Mouse (Mus musculus): ENCODE measurements at regions not wholly inside any gene's neighbourhood (a gene's known extent, or its start where the extent isn't known, plus 50 kb on each side); places are given as distances from the start of the nearest gene placed in this dataset.

GRCm38 (mm10) chr4:81178047-81178781 lies 264.4 kb downstream of the Mpdz start:
- peak; percentile 2 to 18 for DNase-seq (ENCODE audit: inconsistent age in 2 of 2, low spot score in 1 of 2)

DNA sequence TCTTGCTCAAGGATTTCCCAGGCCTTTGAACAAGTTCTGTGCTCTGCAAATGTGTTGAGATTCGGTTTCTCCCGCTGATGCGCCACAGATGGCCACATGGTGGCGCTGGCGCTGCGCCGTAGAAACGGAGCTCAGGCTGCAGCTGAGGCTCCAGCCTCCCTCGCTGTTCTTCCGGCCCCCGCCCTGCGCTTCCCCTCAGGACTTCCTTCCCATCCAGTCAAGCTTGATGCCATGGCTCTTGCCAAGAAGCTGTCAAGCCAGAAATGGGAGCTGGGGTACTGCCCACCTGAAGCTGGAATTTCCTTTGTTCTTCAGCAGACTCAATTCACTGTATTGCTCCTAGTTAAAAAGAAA lies 263.9 kb downstream of the Mpdz start:
- peak; percentile 84 to 94 for DNase-seq (ENCODE audit: inconsistent age in 2 of 2, low spot score in 1 of 2)

DNA sequence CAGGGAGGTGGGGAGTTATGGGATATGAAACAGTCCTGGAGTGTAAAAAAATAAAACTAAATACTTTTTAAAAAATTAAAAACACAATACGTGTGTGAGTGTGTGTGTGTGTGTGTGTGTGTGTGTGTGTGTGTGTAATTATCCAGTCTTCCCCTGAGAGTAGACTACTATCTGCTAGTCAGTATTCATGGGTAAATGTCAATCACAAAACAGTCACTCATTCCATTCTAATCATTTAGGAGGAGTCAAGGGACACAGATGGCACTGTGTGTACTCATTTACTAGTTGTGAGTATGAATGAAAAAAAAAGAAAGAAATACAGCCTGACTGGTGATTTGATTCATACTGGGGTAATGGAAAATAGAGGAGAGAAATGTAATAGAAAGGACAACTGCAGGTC lies 226.5 kb downstream of the Mpdz start:
- no peak for DNase-seq (ENCODE audit: inconsistent age in 2 of 2, low spot score in 1 of 2)

DNA sequence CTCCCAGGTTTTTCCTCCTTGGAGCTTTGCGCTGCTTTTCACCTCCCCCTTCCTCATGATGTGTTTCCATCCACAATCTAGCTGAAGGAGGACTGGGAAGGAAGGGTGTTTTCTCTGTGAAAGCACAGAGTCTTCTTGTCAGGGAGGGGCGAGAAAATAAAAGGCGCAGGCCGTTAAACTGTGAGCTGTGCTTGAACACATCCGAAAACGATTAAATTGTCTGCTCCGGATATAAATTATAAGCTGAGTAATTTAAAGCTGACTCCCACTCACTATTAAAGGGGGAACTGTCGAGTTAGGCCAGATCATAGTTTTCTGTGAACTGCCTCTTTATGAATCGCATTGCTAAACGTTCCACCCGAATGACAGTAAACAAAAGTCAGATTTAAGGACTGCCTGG lies 224.6 kb downstream of the Mpdz start:
- no peak for DNase-seq (ENCODE audit: inconsistent age in 2 of 2, low spot score in 1 of 2)

DNA sequence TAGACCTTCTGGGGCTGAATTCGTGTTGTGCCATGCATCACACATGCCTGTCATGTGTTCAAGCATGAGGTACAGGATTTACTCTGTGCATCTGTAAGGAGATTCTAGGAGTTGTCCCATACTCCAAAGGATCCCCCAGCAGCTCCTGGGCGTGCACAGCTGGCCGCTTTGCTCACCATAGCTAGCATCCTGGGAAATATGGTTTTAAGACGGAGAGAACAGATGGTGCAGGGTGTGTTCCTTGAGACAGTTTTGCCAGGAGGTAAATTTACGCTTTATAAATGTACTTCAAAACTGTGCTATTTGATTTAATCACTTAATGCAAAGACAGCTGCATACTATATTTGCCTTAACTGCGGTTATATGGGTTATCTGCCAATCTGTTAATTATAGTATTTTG lies 220.6 kb downstream of the Mpdz start:
- no peak for DNase-seq (ENCODE audit: inconsistent age in 2 of 2, low spot score in 1 of 2)

DNA sequence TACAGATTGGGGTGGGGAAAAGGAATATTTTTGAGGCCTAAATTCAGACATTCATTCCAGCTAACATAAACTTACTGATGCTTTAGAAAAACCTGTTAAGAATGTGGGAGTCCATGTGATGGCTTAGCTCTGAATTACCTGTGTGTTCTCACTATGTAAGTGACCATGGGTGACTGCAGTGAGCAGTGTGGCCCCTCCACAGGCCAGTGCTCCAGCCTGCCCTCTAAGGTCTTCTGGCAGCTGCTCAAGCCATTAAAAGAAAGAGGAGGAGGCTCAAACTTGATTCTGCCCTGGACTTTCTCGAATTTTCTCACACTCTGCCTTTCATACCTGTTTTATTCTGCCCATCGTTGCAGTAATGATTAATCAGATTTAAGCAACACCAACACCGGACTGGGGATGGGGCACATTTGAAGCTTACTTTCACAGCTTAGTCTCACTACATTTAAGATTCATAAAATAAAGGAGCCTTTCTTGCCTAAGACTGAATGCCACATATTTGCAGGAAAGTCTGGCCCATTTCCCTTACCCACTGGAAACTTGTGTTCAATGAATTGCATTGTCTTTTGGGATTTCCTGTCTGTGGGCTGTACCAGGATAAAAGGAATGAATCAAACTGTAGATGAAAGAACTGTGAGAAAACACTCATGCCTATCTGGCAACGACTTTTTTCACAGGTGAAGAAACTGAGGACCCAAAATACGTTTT lies 220.0 kb downstream of the Mpdz start:
- no peak for DNase-seq (ENCODE audit: inconsistent age in 2 of 2, low spot score in 1 of 2)
